ENCODE assay signal across 7 mouse cellular contexts in the genomic region with DNA sequence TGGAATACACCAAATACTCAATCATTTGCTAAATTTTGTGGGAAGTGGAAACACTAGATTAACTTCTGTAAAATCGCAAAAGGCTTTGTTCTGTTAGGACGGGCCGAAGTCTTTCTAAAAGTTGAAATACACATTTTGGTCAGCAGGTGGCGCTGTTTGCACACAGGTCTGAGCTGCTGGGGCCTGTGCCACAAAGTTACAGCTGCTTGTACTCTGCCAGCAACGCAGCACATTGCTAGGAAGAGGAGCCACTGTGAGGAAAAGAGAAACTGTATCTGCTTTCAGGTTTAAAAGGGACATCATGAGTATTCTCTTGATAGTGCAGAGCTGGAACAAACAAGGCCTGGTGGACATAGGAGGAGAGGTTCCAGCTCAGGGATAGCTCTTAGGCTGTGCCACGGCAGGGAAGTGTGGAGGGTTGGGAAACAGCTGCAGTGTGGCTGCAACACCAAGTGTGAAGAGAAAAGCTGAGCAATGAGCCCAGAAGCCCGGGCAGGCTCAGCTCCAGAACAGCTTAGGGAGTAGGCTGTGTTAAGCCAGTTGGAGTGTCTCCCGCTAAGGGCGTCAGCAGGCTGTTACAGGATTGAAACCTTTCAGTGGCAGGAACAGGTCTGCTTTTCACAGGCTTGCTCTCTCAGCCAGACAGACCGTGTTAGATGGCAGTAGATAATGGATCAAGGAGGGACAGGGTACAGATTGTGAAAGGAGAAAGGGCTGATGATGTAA. TPM values are rescaled to one million over a fixed set of nuclear protein-coding genes. Genes with fewer than 3 reads are reported as not detected.
A peak's percentile ranks its signal among the peaks of the same experiment; 100 is the strongest.
DNase-seq lines count a peak whose midpoint lies in the region; ATAC-seq lines count a peak whose summit lies in the region.

No protein-coding gene starts in this region.

- H3K27ac ChIP-seq in intestine, embryonic 15.5 days, result peak overlapping the region; percentile 29
- no peak overlapping the region for H3K27ac ChIP-seq in midbrain, embryonic 11.5 days (ENCODE audit: low read depth, low read length)

- intact Hi-C loops in left cerebral cortex, postnatal 25 days (cut with DNase I), result loop anchor here (1.0 to 5.0 kb wide), 4 partner anchors 23 to 175 kb away; no protein-coding TSS in a partner anchor

- peaks cover 7% of the 10 kb centered on the region; the same call in 1 of the 2 replicates for H3K4me1 ChIP-seq in intestine, embryonic 15.5 days (replicated peaks)
- peaks cover 4% of the 10 kb centered on the region; the same call in 1 of the 2 replicates for H3K4me1 ChIP-seq in midbrain, embryonic 11.5 days (ENCODE audit: control insufficient read depth, insufficient read depth, low read length)

- no peaks in the 10 kb centered on the region for H3K9me3 ChIP-seq in intestine, embryonic 15.5 days
- H3K9me3 ChIP-seq in midbrain, embryonic 11.5 days (ENCODE audit: control insufficient read depth, low read length), result no peaks in the 10 kb centered on the region

- no peaks in the 10 kb centered on the region for H3K27me3 ChIP-seq in intestine, embryonic 15.5 days (replicated peaks)
- H3K27me3 ChIP-seq in midbrain, embryonic 11.5 days (ENCODE audit: control insufficient read depth, insufficient read depth, low read length), result no peaks in the 10 kb centered on the region

- H3K36me3 ChIP-seq in intestine, embryonic 15.5 days, result peaks cover 5% of the 10 kb centered on the region; the same call in 1 of the 2 replicates
- H3K36me3 ChIP-seq in midbrain, embryonic 11.5 days (ENCODE audit: control insufficient read depth, insufficient read depth, low read length), result no peaks in the 10 kb centered on the region

- DNase-seq in adrenal gland, adult 8-10 months, result peak; percentile 72
- peak; percentile 87 for DNase-seq in embryo, embryonic 9.5 days (ENCODE audit: extremely low spot score)
- DNase-seq in gastrocnemius, postnatal 4 days (ENCODE audit: low spot score in 2 of 2), result peak; percentile 80 to 87
- peak; percentile 89 to 95 for DNase-seq in left cerebral cortex, postnatal 25 days (ENCODE audit: low spot score in 2 of 2)
- peak; percentile 99 for DNase-seq in midbrain, embryonic 11.5 days (ENCODE audit: low spot score, missing footprints)
- DNase-seq in spleen, adult 12 weeks (ENCODE audit: low spot score), result peak; percentile 74

- ATAC-seq in intestine, embryonic 15.5 days, result peak; percentile 73
- ATAC-seq in midbrain, embryonic 11.5 days (ENCODE audit: low FRiP score), result peak; percentile 62

- H3K4me2 ChIP-seq in intestine, embryonic 15.5 days (replicated peaks), result no peak overlapping the region
- H3K4me2 ChIP-seq in midbrain, embryonic 11.5 days, result no peak overlapping the region

- 29% methylated on average over 10 of the region's 10 CpGs for WGBS in intestine, embryonic 15.5 days
- 38% methylated on average over 10 of the region's 10 CpGs for WGBS in midbrain, embryonic 11.5 days

- no peak overlapping the region for H3K4me3 ChIP-seq in intestine, embryonic 15.5 days (replicated peaks)
- no peak overlapping the region for H3K4me3 ChIP-seq in midbrain, embryonic 11.5 days (ENCODE audit: low read depth, low read length)

- H3K9ac ChIP-seq in intestine, embryonic 15.5 days, result no peak overlapping the region; the same call in 1 of the 2 replicates
- H3K9ac ChIP-seq in midbrain, embryonic 11.5 days (ENCODE audit: low read length), result no peak overlapping the region

RNA-seq across cellular contexts. Expression of gene Timm10, which starts 5.0 kb away (rescaled TPM):
- 10 to 100 TPM; 28.2 to 43.5 (median 39.5) TPM for total RNA-seq in adrenal gland, adult 8-10 months (2022)
- 10 to 100 TPM; 48.9 to 51.4 TPM for total RNA-seq in gastrocnemius, postnatal 4 days (2021)
- polyA plus RNA-seq in intestine, embryonic 15.5 days (2015; fragmentation: Nextera tagmentation; extraction: Ambion mirVana), result 56.1 and 67.2 TPM in 2 replicates
- total RNA-seq in left cerebral cortex, postnatal 25 days (2021), result 10 to 100 TPM; 48.1 to 59.6 TPM
- polyA plus RNA-seq in midbrain, embryonic 11.5 days (2014; fragmentation: Nextera tagmentation; extraction: Ambion mirVana), result 38.1 and 43.1 TPM in 2 replicates

RNA-seq across cellular contexts. Expression of gene Slc43a1, which starts 6.8 kb away (rescaled TPM):
- total RNA-seq in adrenal gland, adult 8-10 months (2022), result 1 to 10 TPM; 3.0 to 7.5 (median 5.5) TPM
- total RNA-seq in gastrocnemius, postnatal 4 days (2021), result 1 to 10 TPM; 5.6 to 7.8 TPM
- 15.0 and 16.3 TPM in 2 replicates for polyA plus RNA-seq in intestine, embryonic 15.5 days (2015; fragmentation: Nextera tagmentation; extraction: Ambion mirVana)
- total RNA-seq in left cerebral cortex, postnatal 25 days (2021), result under 1 TPM; 0.18 to 0.69 TPM
- polyA plus RNA-seq in midbrain, embryonic 11.5 days (2014; fragmentation: Nextera tagmentation; extraction: Ambion mirVana), result 16.3 and 18.6 TPM in 2 replicates

RNA-seq across cellular contexts. Expression of gene Smtnl1, which starts 9.4 kb away (rescaled TPM):
- not detected for total RNA-seq in adrenal gland, adult 8-10 months (2022)
- total RNA-seq in gastrocnemius, postnatal 4 days (2021), result 10 to 100 TPM; 57.0 to 70.9 TPM
- 0.08 and 0.13 TPM in 2 replicates for polyA plus RNA-seq in intestine, embryonic 15.5 days (2015; fragmentation: Nextera tagmentation; extraction: Ambion mirVana)
- not detected for total RNA-seq in left cerebral cortex, postnatal 25 days (2021)
- 0.15 TPM in 1 of 2 replicates, not detected in the other for polyA plus RNA-seq in midbrain, embryonic 11.5 days (2014; fragmentation: Nextera tagmentation; extraction: Ambion mirVana)

RNA-seq across cellular contexts. Expression of gene Ube2l6, which starts 33.2 kb away (rescaled TPM):
- total RNA-seq in adrenal gland, adult 8-10 months (2022), result 10 to 100 TPM; 13.3 to 20.7 (median 15.2) TPM
- total RNA-seq in gastrocnemius, postnatal 4 days (2021), result 10 to 100 TPM; 10.7 to 11.4 TPM
- 46.5 TPM in 2 replicates for polyA plus RNA-seq in intestine, embryonic 15.5 days (2015; fragmentation: Nextera tagmentation; extraction: Ambion mirVana)
- 1 to 10 TPM; 5.6 to 8.1 TPM for total RNA-seq in left cerebral cortex, postnatal 25 days (2021)
- polyA plus RNA-seq in midbrain, embryonic 11.5 days (2014; fragmentation: Nextera tagmentation; extraction: Ambion mirVana), result 39.4 and 39.5 TPM in 2 replicates

RNA-seq across cellular contexts. Expression of gene Rtn4rl2, which starts 54.7 kb away (rescaled TPM):
- 1 to 10 TPM; 1.2 to 1.8 (median 1.6) TPM for total RNA-seq in adrenal gland, adult 8-10 months (2022)
- total RNA-seq in gastrocnemius, postnatal 4 days (2021), result under 1 TPM; 0.37 to 0.80 TPM
- polyA plus RNA-seq in intestine, embryonic 15.5 days (2015; fragmentation: Nextera tagmentation; extraction: Ambion mirVana), result 1.2 and 1.7 TPM in 2 replicates
- 100 to 1,000 TPM in 1 of 2 experiments, 10 to 100 TPM in 1; 87.6 to 102 TPM for total RNA-seq in left cerebral cortex, postnatal 25 days (2021)
- 1.4 and 1.6 TPM in 2 replicates for polyA plus RNA-seq in midbrain, embryonic 11.5 days (2014; fragmentation: Nextera tagmentation; extraction: Ambion mirVana)

Comparison
In these comparisons a context has a peak if more than half of its experiments do, and no peak if none do; other contexts are left out.
1. RNA of gene Smtnl1, which starts 9.4 kb away (total RNA-seq): 57.0 to 70.9 TPM in gastrocnemius, postnatal 4 days; not detected in adrenal gland, adult 8-10 months and not detected in left cerebral cortex, postnatal 25 days; every median in the first group is over 10 times any median in the second.
2. Peak in every context shown above with its lines, with median percentiles within 50 percentile points of each other: DNase-seq.